Mouse (Mus musculus): ENCODE results near the gene Pfdn5. TPM values are rescaled to one million over a fixed set of nuclear protein-coding genes. Genes with fewer than 3 reads are reported as not detected.

The Pfdn5 gene
- total RNA-seq, 2 experiments from 2014 or later: 340 to 348 TPM

DNA sequence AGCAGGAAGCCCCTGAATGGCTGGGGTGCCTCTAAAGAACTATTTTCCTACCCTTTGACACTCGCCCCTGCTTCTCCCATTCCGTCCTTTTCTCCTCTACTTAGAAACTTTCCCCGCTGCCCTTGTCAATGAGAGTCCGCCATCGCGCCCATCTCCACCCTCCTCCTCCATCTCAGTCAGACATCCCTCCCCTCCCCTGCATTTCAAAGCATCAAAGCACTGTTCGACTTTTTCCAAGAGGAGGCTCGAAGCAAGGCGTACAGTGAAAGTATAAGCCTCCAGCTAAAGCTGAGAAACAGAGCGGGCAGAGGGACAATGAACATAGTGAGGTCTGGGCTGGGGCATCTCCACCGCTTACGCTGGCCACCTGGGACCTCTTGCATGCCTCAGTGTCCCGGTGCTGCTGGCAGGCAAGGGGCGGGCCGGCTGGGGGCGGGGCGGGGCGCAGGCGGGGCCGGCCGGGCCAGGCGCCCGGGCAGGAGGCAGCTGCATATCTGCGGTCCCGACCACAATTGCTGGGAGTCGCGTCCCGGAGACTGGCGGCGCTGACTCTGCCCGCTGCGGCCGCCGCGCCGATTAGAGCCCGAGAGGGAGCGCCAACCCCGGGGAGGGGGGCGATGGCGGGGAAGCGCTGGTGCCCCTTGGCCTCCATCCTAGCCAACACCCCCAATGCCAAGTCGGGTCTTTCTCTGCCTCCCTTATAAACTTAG lies 50.7 kb downstream of the Pfdn5 start:
- peak in 1 of 2 experiments; percentile 71 for DNase-seq

DNA sequence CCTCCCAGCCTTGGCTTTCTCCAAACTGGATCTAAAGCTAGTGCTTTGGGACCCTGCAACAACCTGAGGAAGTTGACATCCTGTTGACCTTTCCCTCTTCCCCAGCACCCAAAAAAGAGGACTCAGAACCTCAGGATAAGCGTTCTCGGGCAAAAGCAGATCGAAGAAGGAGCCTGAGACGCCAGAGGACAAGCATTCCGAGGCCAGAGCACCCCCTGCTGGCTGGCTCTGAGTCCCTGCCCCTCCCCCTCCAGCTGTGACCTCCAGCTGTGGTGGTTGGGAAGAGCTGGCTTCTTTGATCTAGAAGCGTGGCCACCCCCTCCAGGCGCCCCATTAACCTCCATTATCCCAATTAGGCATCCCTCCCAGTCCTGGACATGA lies 51.2 kb downstream of the Pfdn5 start:
- DNase-seq: peak; percentile 91 to 93

DNA sequence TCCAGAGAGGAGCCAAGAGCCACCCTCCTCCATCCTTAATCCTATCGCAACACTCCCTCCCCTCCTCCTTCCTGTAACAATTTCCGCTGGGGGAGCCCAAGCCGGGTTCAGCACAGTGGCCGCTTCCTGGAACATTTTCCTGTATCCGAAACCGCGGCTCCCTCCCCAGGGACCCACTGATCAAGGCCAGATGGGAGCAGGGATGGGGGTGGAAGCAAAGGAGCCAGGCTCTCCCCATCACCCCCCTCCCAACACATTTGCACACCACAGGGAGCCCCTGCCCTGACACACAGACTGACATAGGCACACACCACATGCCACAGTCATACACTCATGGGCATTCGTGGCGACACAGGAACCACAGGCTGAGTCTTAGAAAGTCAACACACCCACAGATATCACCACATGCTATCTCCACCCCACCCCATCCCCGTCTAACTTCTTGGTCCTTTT lies 51.9 kb downstream of the Pfdn5 start:
- DNase-seq: peak; percentile 80 to 90

Other genes starting within 250 kb of the Pfdn5 start
- gene Tns2, start 225.7 kb upstream of the Pfdn5 start, total RNA-seq (2021): 100 to 1,000 TPM; 109 to 123 TPM
- gene Spryd3, start 189.9 kb upstream of the Pfdn5 start, total RNA-seq (2021): 10 to 100 TPM; 14.4 to 15.3 TPM
- 10 to 100 TPM; 23.3 to 39.7 TPM for gene Igfbp6, start 181.8 kb upstream of the Pfdn5 start, total RNA-seq (2021)
- gene Soat2, start 175.6 kb upstream of the Pfdn5 start, total RNA-seq (2021): not detected
- gene Zfp740, start 122.9 kb upstream of the Pfdn5 start, total RNA-seq (2021): 10 to 100 TPM; 30.6 to 31.5 TPM
- gene Csad, start 121.4 kb upstream of the Pfdn5 start, total RNA-seq (2021): 10 to 100 TPM; 17.0 to 22.6 TPM
- gene Itgb7, start 94.2 kb upstream of the Pfdn5 start, total RNA-seq (2021): 1 to 10 TPM; 2.9 to 9.9 TPM
- 10 to 100 TPM; 13.5 to 16.7 TPM for gene Rarg, start 68.6 kb upstream of the Pfdn5 start, total RNA-seq (2021)
- gene Gm9918, start 55.6 kb upstream of the Pfdn5 start, total RNA-seq (2021): not detected
- gene Mfsd5, start 46.7 kb upstream of the Pfdn5 start, total RNA-seq (2021): 10 to 100 TPM; 18.4 to 18.9 TPM
- under 1 TPM; 0.54 to 0.92 TPM for gene Espl1, start 29.9 kb upstream of the Pfdn5 start, total RNA-seq (2021)
- gene Myg1, start 5.6 kb downstream of the Pfdn5 start, total RNA-seq (2021): 10 to 100 TPM; 25.0 to 26.0 TPM
- gene Aaas, start 24.7 kb downstream of the Pfdn5 start, total RNA-seq (2021): 10 to 100 TPM in 1 of 2 experiments, 1 to 10 TPM in 1; 9.8 to 12.1 TPM
- not detected for gene Sp7, start 41.1 kb downstream of the Pfdn5 start, total RNA-seq (2021)
- 10 to 100 TPM; 31.9 to 39.6 TPM for gene Sp1, start 80.0 kb downstream of the Pfdn5 start, total RNA-seq (2021)
- under 1 TPM; 0.39 to 0.97 TPM for gene Amhr2, start 119.3 kb downstream of the Pfdn5 start, total RNA-seq (2021)
- 10 to 100 TPM; 20.3 to 24.4 TPM for gene Prr13, start 132.9 kb downstream of the Pfdn5 start, total RNA-seq (2021)
- gene Pcbp2, start 144.4 kb downstream of the Pfdn5 start, total RNA-seq (2021): 100 to 1,000 TPM; 418 to 491 TPM
- gene Gm10337, start 177.6 kb downstream of the Pfdn5 start, total RNA-seq (2021): not detected
- 1 to 10 TPM; 1.8 to 2.3 TPM for gene Map3k12, start 190.9 kb downstream of the Pfdn5 start, total RNA-seq (2021)
- gene Tarbp2, start 192.1 kb downstream of the Pfdn5 start, total RNA-seq (2021): 10 to 100 TPM; 40.1 to 43.0 TPM
- under 1 TPM; 0.87 to 0.92 TPM for gene Npff, start 198.8 kb downstream of the Pfdn5 start, total RNA-seq (2021)

All from heart, adult 18-20 months (tissue).